Mouse (Mus musculus): ENCODE results near the gene Tenm2. TPM values are rescaled to one million over a fixed set of nuclear protein-coding genes. Genes with fewer than 3 reads are reported as not detected.
A peak's percentile ranks its signal among the peaks of the same experiment; 100 is the strongest.

The Tenm2 gene
- polyA plus RNA-seq (2014; fragmentation: Nextera tagmentation; extraction: Ambion mirVana): 30.2 and 33.5 TPM in 2 replicates

GRCm38 (mm10) chr11:37235914-37236600 is at the start of gene Tenm2:
Gene Tenm2 (minus strand): TSS chr11:37235964.
- peak within 1 kb of the TSS; percentile 79 for H3K9ac ChIP-seq
- no peaks in the 10 kb centered on the region for H3K9me3 ChIP-seq (ENCODE audit: control insufficient read depth, low read length)
- WGBS: under 1% methylated on average over 59 of the region's 59 CpGs
- ATAC-seq (ENCODE audit: low FRiP score): peak; percentile 96
- no peaks in the 10 kb centered on the region for H3K36me3 ChIP-seq (replicated peaks; ENCODE audit: control insufficient read depth, insufficient read depth)
- H3K4me2 ChIP-seq (replicated peaks): peak within 1 kb of the TSS; percentile 83
- peak; percentile 87 for DNase-seq (ENCODE audit: low spot score)
- H3K4me1 ChIP-seq (replicated peaks; ENCODE audit: control insufficient read depth, insufficient read depth, low read length): peaks cover 16% of the 10 kb centered on the region
- peak within 1 kb of the TSS; percentile 72 for H3K4me3 ChIP-seq (replicated peaks; ENCODE audit: low read length)
- peak within 1 kb of the TSS; percentile 99 for H3K27ac ChIP-seq
- H3K27me3 ChIP-seq (ENCODE audit: control insufficient read depth, insufficient read depth, low read length): no peaks in the 10 kb centered on the region

GRCm38 (mm10) chr11:37285186-37285585 is 49.4 kb upstream of the Tenm2 start:
- DNase-seq (ENCODE audit: low spot score) (no peak), ATAC-seq (ENCODE audit: low FRiP score) (no peak)
- H3K4me2 ChIP-seq (replicated peaks): no peak overlapping the region
- no peaks in the 10 kb centered on the region for H3K36me3 ChIP-seq (replicated peaks; ENCODE audit: control insufficient read depth, insufficient read depth)
- peaks cover 3% of the 10 kb centered on the region; the same call in 1 of the 2 replicates for H3K9me3 ChIP-seq (ENCODE audit: control insufficient read depth, low read length)
- no peak overlapping the region for H3K9ac ChIP-seq
- no peak overlapping the region for H3K27ac ChIP-seq
- H3K4me1 ChIP-seq (replicated peaks; ENCODE audit: control insufficient read depth, insufficient read depth, low read length): no peaks in the 10 kb centered on the region
- no peak overlapping the region for H3K4me3 ChIP-seq (replicated peaks; ENCODE audit: low read length)
- WGBS: 62% methylated on average over 2 of the region's 2 CpGs
- H3K27me3 ChIP-seq (ENCODE audit: control insufficient read depth, insufficient read depth, low read length): no peaks in the 10 kb centered on the region

GRCm38 (mm10) chr11:37248796-37249195 is 13.0 kb upstream of the Tenm2 start:
- WGBS: 80% methylated on average over 2 of the region's 2 CpGs
- no peaks in the 10 kb centered on the region for H3K9me3 ChIP-seq (ENCODE audit: control insufficient read depth, low read length)
- DNase-seq (ENCODE audit: low spot score): no peak

GRCm38 (mm10) chr11:37237096-37237725 is 1.4 kb upstream of the Tenm2 start:
- no peaks in the 10 kb centered on the region for H3K9me3 ChIP-seq (ENCODE audit: control insufficient read depth, low read length)
- H3K36me3 ChIP-seq (replicated peaks; ENCODE audit: control insufficient read depth, insufficient read depth): no peaks in the 10 kb centered on the region
- H3K27ac ChIP-seq: peak overlapping the region; percentile 99
- peaks cover 16% of the 10 kb centered on the region for H3K4me1 ChIP-seq (replicated peaks; ENCODE audit: control insufficient read depth, insufficient read depth, low read length)
- WGBS: 20% methylated on average over 7 of the region's 7 CpGs
- no peaks in the 10 kb centered on the region for H3K27me3 ChIP-seq (ENCODE audit: control insufficient read depth, insufficient read depth, low read length)
- H3K4me2 ChIP-seq (replicated peaks): peak overlapping the region; percentile 83
- peak overlapping the region; percentile 79 for H3K9ac ChIP-seq
- ATAC-seq (ENCODE audit: low FRiP score): 0 out of 2 replicates have a peak, but pooled peaks have one; percentile 22
- peak overlapping the region; percentile 72 for H3K4me3 ChIP-seq (replicated peaks; ENCODE audit: low read length)
- peak; percentile 47 for DNase-seq (ENCODE audit: low spot score)

More at GRCm38 (mm10) chr11:37248796-37249195, 13.0 kb upstream of the Tenm2 start:
- Histone ChIP-seq H3K4me1 (replicated peaks; ENCODE audit: control insufficient read depth, insufficient read depth, low read length) (no peaks in the 10 kb centered on the region), H3K4me3 (replicated peaks; ENCODE audit: low read length) (no peak overlapping the region), H3K27ac (no peak overlapping the region), H3K4me2 (replicated peaks) (no peak overlapping the region), H3K36me3 (replicated peaks; ENCODE audit: control insufficient read depth, insufficient read depth) (no peaks in the 10 kb centered on the region), H3K27me3 (ENCODE audit: control insufficient read depth, insufficient read depth, low read length) (no peaks in the 10 kb centered on the region), H3K9ac (no peak overlapping the region)
- ATAC-seq (ENCODE audit: low FRiP score): no peak

GRCm38 (mm10) chr11:37236601-37237083 is 878 bp upstream of the Tenm2 start:
- Histone ChIP-seq H3K4me2 (replicated peaks) (peak overlapping the region; percentile 83), H3K9ac (peak overlapping the region; percentile 79), H3K4me1 (replicated peaks; ENCODE audit: control insufficient read depth, insufficient read depth, low read length) (peaks cover 16% of the 10 kb centered on the region), H3K4me3 (replicated peaks; ENCODE audit: low read length) (peak overlapping the region; percentile 72), H3K9me3 (ENCODE audit: control insufficient read depth, low read length) (no peaks in the 10 kb centered on the region), H3K36me3 (replicated peaks; ENCODE audit: control insufficient read depth, insufficient read depth) (no peaks in the 10 kb centered on the region), H3K27ac (peak overlapping the region; percentile 99), H3K27me3 (ENCODE audit: control insufficient read depth, insufficient read depth, low read length) (no peaks in the 10 kb centered on the region)
- peak; percentile 85 for ATAC-seq (ENCODE audit: low FRiP score)
- under 1% methylated on average over 31 of the region's 31 CpGs for WGBS
- peak; percentile 54 for DNase-seq (ENCODE audit: low spot score)

- 5% methylated on average over 18 of the region's 18 CpGs for WGBS
- ATAC-seq (ENCODE audit: low FRiP score) (no peak), DNase-seq (ENCODE audit: low spot score) (peak; percentile 39)
- Histone ChIP-seq H3K4me3 (replicated peaks; ENCODE audit: low read length) (peak overlapping the region; percentile 72), H3K4me2 (replicated peaks) (peak overlapping the region; percentile 83), H3K27ac (peak overlapping the region; percentile 99), H3K27me3 (ENCODE audit: control insufficient read depth, insufficient read depth, low read length) (no peaks in the 10 kb centered on the region), H3K4me1 (replicated peaks; ENCODE audit: control insufficient read depth, insufficient read depth, low read length) (peaks cover 16% of the 10 kb centered on the region), H3K9ac (peak overlapping the region; percentile 79), H3K9me3 (ENCODE audit: control insufficient read depth, low read length) (no peaks in the 10 kb centered on the region), H3K36me3 (replicated peaks; ENCODE audit: control insufficient read depth, insufficient read depth) (no peaks in the 10 kb centered on the region)
Measured at GRCm38 (mm10) chr11:37235021-37235795, 556 bp downstream of the Tenm2 start.

GRCm38 (mm10) chr11:37227404-37227803 is 8.4 kb downstream of the Tenm2 start:
- H3K36me3 ChIP-seq (replicated peaks; ENCODE audit: control insufficient read depth, insufficient read depth): no peaks in the 10 kb centered on the region
- 44% methylated on average over 1 of the region's 1 CpGs for WGBS
- H3K27ac ChIP-seq: no peak overlapping the region
- no peak overlapping the region for H3K9ac ChIP-seq
- ATAC-seq (ENCODE audit: low FRiP score) (no peak), DNase-seq (ENCODE audit: low spot score) (no peak)
- no peaks in the 10 kb centered on the region for H3K27me3 ChIP-seq (ENCODE audit: control insufficient read depth, insufficient read depth, low read length)
- no peak overlapping the region for H3K4me2 ChIP-seq (replicated peaks)
- H3K4me3 ChIP-seq (replicated peaks; ENCODE audit: low read length): no peak overlapping the region
- no peaks in the 10 kb centered on the region for H3K9me3 ChIP-seq (ENCODE audit: control insufficient read depth, low read length)
- no peaks in the 10 kb centered on the region for H3K4me1 ChIP-seq (replicated peaks; ENCODE audit: control insufficient read depth, insufficient read depth, low read length)

GRCm38 (mm10) chr11:37226943-37227342 is 8.8 kb downstream of the Tenm2 start:
- Histone ChIP-seq H3K4me1 (replicated peaks; ENCODE audit: control insufficient read depth, insufficient read depth, low read length) (no peaks in the 10 kb centered on the region), H3K9ac (no peak overlapping the region), H3K9me3 (ENCODE audit: control insufficient read depth, low read length) (no peaks in the 10 kb centered on the region), H3K4me2 (replicated peaks) (no peak overlapping the region), H3K4me3 (replicated peaks; ENCODE audit: low read length) (no peak overlapping the region), H3K27me3 (ENCODE audit: control insufficient read depth, insufficient read depth, low read length) (no peaks in the 10 kb centered on the region), H3K27ac (no peak overlapping the region), H3K36me3 (replicated peaks; ENCODE audit: control insufficient read depth, insufficient read depth) (no peaks in the 10 kb centered on the region)
- 86% methylated on average over 10 of the region's 10 CpGs for WGBS
- DNase-seq (ENCODE audit: low spot score) (no peak), ATAC-seq (ENCODE audit: low FRiP score) (no peak)

GRCm38 (mm10) chr11:37222737-37223136 is 13.0 kb downstream of the Tenm2 start:
- Histone ChIP-seq H3K36me3 (replicated peaks; ENCODE audit: control insufficient read depth, insufficient read depth) (no peaks in the 10 kb centered on the region), H3K27ac (no peak overlapping the region), H3K9ac (no peak overlapping the region), H3K4me1 (replicated peaks; ENCODE audit: control insufficient read depth, insufficient read depth, low read length) (no peaks in the 10 kb centered on the region), H3K4me3 (replicated peaks; ENCODE audit: low read length) (no peak overlapping the region), H3K4me2 (replicated peaks) (no peak overlapping the region), H3K27me3 (ENCODE audit: control insufficient read depth, insufficient read depth, low read length) (no peaks in the 10 kb centered on the region), H3K9me3 (ENCODE audit: control insufficient read depth, low read length) (no peaks in the 10 kb centered on the region)
- WGBS: 89% methylated on average over 2 of the region's 2 CpGs
- ATAC-seq (ENCODE audit: low FRiP score) (no peak), DNase-seq (ENCODE audit: low spot score) (no peak)
